Mouse (Mus musculus) left cerebral cortex, postnatal 4 days (tissue): Measurements from ENCODE around the gene Tmem208. TPM values are rescaled to one million over a fixed set of nuclear protein-coding genes. Genes with fewer than 3 reads are reported as not detected.
A peak's percentile ranks its signal among the peaks of the same experiment; 100 is the strongest.

Source experiments
- DNase-seq: peaks from one replicate; pipeline ENCODE4 v3.0.0-alpha.2; 2022
- intact Hi-C: fragments of 180-260 bp; cut with DNase I; formaldehyde crosslinking; loops from one replicate; pipeline ENCODE4 v1.15.1; 2025
- total RNA-seq, 2 experiments: library from RNA; stranded (reverse); gene quantifications; 2 replicates each; pipeline ENCODE4 v1.2.3; 2021

Tmem208 gene
- total RNA-seq, 2 experiments from 2014 or later = 53.7 to 58.3 TPM

- peak; percentile 57 for DNase-seq
- intact Hi-C loops = no loop called here
Observed at GRCm38 (mm10) chr8:105349096-105349771, 23.1 kb downstream of the Tmem208 start.

GRCm38 (mm10) chr8:105350186-105350585 lies 24.0 kb downstream of the Tmem208 start:
- intact Hi-C loops = no loop called here
- DNase-seq = no peak

- intact Hi-C loops = no loop called here
- DNase-seq = peak; percentile 45
Observed at GRCm38 (mm10) chr8:105353583-105354135, 27.5 kb downstream of the Tmem208 start.

GRCm38 (mm10) chr8:105354549-105354948 lies 28.4 kb downstream of the Tmem208 start:
- intact Hi-C loops = no loop called here
- no peak for DNase-seq

GRCm38 (mm10) chr8:105355179-105356024 lies 29.2 kb downstream of the Tmem208 start:
- DNase-seq = no peak
- intact Hi-C loops = no loop called here

- intact Hi-C loops = no loop called here
- no peak for DNase-seq
Observed at GRCm38 (mm10) chr8:105356681-105357080, 30.5 kb downstream of the Tmem208 start.

- intact Hi-C loops = no loop called here
Observed at GRCm38 (mm10) chr8:105359208-105359607, 33.1 kb downstream of the Tmem208 start.

GRCm38 (mm10) chr8:105359646-105360045 lies 33.5 kb downstream of the Tmem208 start:
- DNase-seq = no peak
- intact Hi-C loops = loop anchor here (10.0 kb wide), 1 partner anchor 115 kb away; the partner anchor contains the start of gene Tppp3

More at GRCm38 (mm10) chr8:105359208-105359607, 33.1 kb downstream of the Tmem208 start:
- DNase-seq = no peak

- intact Hi-C loops = loop anchor here (10.0 kb wide), 1 partner anchor 113 kb away; the partner anchor contains the start of gene Tppp3
- DNase-seq = peak; percentile 46
Observed at GRCm38 (mm10) chr8:105361751-105362702, 35.9 kb downstream of the Tmem208 start.

- no peak for DNase-seq
Observed at GRCm38 (mm10) chr8:105367107-105367506, 41.0 kb downstream of the Tmem208 start.

GRCm38 (mm10) chr8:105372473-105372872 lies 46.3 kb downstream of the Tmem208 start:
- intact Hi-C loops = no loop called here
- DNase-seq = no peak

More at GRCm38 (mm10) chr8:105367107-105367506, 41.0 kb downstream of the Tmem208 start:
- intact Hi-C loops = loop anchor here (10.0 kb wide), 1 partner anchor 108 kb away; the partner anchor contains the start of gene Tppp3

- DNase-seq = no peak
- intact Hi-C loops = no loop called here
Observed at GRCm38 (mm10) chr8:105373032-105373431, 46.9 kb downstream of the Tmem208 start, which contains the start of gene Plekhg4. Gene Plekhg4, plus strand, starts transcription at chr8:105373274.

GRCm38 (mm10) chr8:105374513-105374966 lies 48.4 kb downstream of the Tmem208 start:
- intact Hi-C loops = no loop called here
- DNase-seq = peak; percentile 46

GRCm38 (mm10) chr8:105378673-105379072 lies 52.5 kb downstream of the Tmem208 start:
- intact Hi-C loops = no loop called here
- peak; percentile 75 for DNase-seq

GRCm38 (mm10) chr8:105380308-105380707 lies 54.2 kb downstream of the Tmem208 start:
- intact Hi-C loops = no loop called here

GRCm38 (mm10) chr8:105384070-105384469 lies 57.9 kb downstream of the Tmem208 start:
- intact Hi-C loops = no loop called here
- DNase-seq = no peak

More at GRCm38 (mm10) chr8:105380308-105380707, 54.2 kb downstream of the Tmem208 start:
- no peak for DNase-seq
